Mouse (Mus musculus): ENCODE measurements around the gene Rpgrip1l.

The Rpgrip1l gene

DNA sequence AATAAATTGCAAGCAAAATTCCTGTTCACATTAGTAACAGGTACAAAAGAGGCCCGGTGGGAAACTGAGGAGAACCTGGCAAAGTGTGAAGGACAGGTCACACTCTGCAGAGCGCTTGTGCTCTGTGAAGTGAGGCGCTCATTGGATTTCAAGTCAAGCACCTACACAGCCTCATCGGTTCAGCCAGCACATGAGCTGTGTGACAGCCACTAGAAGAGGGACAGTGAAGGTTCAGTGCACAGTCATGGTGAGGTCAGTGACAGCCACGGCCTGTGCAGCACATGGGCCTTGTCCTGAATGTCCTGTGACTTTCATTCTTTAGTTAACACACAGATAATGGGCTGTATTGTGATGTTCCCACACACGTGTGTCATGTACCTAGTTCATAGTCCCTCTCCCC, 107.2 kb downstream of the Rpgrip1l start:
- ATAC-seq (ENCODE audit: low TSS enrichment) = no peak

DNA sequence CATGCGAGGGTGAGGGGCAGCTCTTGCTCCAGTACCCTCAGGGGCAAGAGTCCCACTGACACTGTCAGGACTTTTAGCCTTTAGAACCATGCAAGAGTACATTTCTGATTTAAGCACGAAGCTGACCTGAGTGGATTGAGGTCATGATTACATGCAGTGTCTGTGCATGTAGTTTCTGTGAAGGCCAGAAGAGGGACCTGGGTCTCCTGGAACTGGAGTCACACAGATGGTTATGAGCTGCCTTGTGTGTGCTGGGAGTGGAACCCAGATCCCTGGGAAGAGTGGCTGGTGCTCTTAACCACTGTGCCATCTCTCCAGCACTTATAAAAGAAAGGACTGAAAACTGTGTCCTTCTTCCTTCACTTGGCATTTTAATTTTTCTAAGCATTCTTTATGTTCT, 111.9 kb downstream of the Rpgrip1l start:
- no peak for ATAC-seq (ENCODE audit: low TSS enrichment)

DNA sequence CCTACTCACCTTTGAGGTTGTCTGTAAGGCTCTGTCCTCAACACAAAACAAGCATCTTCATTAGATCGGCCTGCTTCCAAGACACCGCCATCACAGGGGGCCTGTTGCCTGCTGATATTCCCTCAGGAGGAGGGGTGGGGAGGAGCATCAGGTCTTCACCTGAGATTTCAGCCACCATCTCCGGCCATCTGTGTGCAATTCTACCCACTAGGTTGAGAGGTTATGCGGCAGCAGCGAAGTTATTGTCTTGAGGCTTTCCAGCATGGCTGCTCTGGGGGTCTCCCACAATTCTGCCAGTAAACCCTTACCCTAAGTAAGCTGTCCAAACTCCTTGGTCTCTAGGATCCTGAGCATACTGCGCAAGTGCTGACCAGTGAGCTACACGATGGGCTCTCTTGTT, 113.2 kb downstream of the Rpgrip1l start, which contains the start of gene Aktip:
Aktip (minus strand) TSS at position 101 of the 400 bp plus-strand sequence.
- ATAC-seq (ENCODE audit: low TSS enrichment) = no peak

DNA sequence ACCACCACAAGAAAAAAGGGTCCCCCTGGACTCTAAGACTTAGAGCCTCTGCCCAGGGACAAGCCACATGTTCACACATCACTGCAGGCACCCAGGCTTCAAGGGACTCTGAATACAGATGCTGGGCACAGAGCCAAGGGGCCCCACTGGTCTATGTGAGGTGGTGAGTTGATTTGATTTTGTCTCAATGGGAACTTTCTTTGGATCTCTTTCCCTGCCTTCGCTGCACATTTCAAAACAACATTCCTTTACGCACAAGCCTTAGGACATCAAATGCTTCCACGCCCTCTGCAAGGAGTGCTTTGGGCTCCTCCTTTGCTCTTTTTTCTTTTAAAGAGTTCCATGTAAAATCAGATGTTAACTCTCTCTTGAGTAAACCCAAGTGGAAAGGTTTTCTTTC, 115.0 kb downstream of the Rpgrip1l start:
- no peak for ATAC-seq (ENCODE audit: low TSS enrichment)

DNA sequence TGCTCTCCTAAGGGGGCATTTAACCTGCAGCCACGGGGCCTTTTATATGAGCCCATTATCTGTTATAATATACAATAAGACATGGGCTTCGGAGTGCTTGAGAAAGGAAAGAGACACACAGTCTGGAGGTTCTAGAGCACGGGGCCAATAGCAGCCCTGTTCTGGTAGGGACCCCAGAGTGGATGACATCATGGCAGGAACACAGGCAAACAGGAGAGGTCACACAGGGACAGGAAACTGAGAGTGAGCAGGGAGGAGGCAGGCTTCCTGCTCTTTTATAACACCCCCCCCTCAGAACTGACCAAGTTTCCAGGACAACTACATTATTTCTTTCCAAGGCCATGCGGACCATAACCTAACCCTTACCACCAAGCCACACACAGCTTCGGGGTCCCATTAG, 115.8 kb downstream of the Rpgrip1l start:
- no peak for ATAC-seq (ENCODE audit: low TSS enrichment)

DNA sequence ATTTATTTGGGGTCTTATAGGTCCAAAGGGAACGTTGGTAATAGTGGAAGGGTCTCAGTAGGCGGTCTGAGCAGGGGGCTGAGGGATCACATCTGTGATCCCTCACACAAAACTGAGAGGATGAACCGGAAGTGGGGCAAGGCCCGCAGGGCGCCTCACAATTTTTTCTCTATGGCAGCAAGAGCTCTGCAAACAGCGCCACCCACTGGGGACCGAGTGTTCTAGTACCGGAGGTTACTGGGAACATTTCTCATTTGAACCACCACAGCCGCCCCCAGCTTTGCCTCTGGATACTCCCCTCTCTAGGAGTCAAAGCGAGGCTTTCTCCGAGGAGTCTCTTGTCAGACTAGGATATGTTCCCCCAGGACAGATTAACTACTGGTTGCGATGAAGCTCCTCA, 116.4 kb downstream of the Rpgrip1l start:
- no peak for ATAC-seq (ENCODE audit: low TSS enrichment)

DNA sequence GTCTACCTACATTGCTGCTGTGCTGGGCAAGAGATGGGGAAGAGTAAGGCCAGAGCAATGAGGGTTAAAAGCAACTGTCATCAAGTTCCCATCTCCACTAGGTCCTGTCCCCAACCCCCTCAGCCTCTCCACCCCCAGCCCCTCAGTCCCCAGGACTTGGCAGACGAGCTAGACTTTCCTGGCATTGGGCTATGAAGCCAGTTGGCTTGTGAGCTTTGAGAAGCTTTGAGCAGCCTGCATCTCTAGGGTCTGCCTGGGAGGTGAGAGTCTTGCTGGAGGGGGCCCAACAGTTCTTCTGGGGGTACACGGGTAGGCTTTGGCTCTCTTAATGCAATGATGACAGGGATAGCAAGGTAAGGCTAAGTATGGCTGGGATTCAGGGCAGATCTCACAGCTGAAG, 119.0 kb downstream of the Rpgrip1l start:
- ATAC-seq (ENCODE audit: low TSS enrichment) = no peak

DNA sequence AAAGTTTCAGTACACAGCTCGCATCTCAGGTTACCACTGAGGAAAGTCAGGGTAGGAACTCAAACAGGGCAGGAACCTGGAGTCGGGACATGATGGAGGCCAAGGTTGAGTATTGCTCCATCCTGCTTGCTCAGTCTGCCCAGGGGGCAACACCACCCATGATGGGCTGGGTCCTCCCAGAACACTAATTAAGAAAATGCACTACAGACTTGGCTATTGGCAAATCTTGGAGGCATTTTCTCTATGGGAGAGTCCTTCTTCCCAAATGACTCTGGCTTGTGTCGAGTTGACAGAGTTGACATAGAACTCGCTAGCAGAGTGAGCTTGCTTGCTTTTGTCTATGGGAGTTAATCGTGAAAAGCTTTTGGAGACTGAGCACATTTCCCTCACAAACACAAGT, 120.1 kb downstream of the Rpgrip1l start:
- ATAC-seq (ENCODE audit: low TSS enrichment) = no peak

DNA sequence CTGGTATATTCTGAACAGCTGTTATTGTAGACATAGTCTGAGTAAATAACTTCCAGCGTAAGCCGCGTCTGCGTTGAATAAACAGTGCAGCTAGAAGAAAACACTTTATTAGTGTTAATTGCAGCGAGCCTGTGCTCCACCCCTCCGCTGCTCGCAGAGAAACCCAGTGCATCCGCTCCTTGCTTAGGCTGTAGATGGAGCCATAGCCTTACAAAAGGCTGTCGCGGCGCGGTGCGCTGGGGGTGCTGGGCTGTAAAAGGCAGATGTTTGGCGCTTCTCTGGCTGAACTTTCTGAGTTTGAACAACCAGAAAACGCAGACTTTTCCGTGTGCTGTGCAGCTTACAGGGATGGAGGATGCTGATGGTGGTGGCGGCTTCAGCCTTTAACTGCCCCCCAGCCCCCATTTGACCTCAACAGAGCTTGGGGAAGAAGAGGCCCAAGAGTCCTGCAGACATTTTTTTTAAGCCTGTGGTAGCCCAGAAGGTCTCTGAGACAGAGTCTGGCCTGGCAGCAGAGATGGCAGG, 122.2 kb downstream of the Rpgrip1l start:
- peak; percentile 98 for ATAC-seq (ENCODE audit: low TSS enrichment)

DNA sequence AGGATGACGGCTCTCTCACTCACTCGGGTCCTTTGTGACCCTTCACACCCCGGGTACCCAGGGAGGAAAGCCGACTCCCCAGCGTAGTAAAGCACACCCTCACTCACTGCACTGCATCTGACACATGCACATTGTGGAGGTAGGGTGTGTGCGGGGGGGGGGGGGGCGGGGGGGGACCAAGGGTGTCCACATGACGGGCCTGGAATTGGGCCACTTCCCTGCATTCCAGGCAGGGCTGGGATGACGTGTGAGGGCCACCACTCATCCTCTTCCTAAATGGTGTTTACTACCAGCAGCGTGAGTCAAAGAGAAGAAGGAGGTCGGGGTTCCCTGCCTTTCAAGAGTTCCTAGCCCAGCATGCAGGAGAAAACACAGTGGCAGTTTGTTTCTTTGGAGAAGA, 124.9 kb downstream of the Rpgrip1l start:
- ATAC-seq (ENCODE audit: low TSS enrichment) = no peak

DNA sequence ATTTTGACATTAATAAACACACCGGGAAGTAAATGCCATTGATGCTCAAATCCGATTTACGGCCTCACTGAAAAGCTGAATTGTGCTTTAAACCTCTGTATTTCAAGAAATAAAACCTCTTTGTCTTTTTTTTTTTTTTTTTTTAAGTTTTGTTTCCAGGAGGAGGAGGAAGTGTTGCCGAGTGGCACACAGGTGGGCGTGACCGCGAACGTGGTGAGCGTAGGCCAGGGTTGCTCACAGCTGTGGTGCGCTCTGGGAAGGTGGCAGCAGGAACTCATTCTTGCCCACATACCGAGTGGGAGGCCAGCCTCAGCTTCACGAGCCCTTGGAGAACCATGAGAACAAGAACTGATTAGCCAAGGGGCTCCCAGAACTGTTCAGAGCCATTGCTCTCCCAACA, 126.7 kb downstream of the Rpgrip1l start:
- ATAC-seq (ENCODE audit: low TSS enrichment) = no peak

DNA sequence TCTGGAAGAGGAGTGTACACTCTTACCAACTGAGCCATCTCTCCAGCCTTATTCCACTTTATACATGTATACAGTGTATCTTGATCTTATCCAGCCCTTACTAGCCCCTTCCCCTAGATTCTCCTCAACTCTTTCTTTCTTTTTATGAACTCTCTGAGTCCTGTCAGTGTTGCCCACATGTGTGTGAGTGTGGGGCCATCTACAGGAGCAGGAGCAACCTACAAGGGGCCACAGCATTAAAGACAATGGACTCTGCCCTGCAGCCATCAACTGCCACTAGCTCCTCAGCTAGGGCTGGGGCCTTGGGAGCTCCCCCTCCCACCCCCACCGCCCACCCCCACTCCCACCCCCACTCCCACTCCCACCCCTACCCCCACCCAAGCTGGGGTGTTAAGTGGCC, 135.4 kb downstream of the Rpgrip1l start:
- no peak for ATAC-seq (ENCODE audit: low TSS enrichment)

DNA sequence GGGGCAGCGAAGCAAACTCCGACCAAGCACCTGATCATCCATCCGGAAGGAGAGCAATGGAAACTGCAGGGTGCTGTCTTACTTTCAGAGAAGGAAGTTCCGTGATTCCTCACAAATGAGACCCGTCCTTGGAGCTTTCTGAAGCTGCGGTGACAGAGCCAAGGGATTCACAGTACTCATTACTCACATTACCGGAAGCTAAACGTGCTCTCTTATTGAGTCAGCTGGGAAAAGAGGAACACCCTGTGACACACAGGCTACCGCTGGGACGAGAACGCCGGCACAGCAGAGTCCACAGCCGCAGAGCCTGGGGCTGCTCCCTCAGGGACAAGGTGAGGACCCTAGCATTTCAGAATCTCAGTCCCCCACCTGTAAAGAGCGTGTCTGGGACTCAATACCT, 136.9 kb downstream of the Rpgrip1l start:
- no peak for ATAC-seq (ENCODE audit: low TSS enrichment)

DNA sequence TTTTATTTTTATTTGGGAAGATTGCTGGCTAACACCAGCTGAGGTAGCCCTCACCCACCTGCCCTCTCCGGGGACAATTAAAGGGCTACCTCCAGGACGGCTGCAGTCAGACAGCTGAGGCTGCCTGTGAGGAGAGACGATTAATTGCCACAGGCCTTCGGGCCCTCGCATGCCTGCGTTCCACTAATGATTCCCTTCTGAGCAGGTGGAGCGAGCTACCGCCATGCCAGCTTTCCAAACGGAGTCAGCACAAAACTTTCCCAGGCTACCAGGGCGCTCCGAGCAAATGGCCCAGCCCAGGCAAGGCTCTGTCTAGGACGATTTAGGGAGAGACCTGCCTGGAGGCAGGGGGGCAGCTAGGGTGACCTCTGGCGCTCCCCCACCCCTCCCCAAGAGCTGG, 141.5 kb downstream of the Rpgrip1l start:
- no peak for ATAC-seq (ENCODE audit: low TSS enrichment)

DNA sequence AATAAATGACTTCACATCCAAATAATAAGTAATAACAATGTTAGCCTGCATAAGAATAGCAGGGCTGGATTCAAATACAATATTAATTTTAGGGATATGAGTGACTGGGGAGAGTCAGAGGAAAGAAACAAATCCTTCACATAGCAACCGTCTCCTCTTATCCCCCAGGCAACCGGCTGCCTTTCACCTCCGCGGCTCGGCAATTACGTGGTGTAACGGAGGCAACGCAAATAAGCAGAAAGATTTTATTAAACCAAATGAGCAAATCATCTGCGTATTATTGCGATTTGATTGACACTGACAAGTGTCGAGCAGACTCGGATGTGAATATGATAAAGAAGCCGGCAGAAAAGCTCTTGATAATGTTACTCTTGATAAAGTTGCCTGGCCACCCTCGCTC, 142.1 kb downstream of the Rpgrip1l start:
- ATAC-seq (ENCODE audit: low TSS enrichment) = no peak

DNA sequence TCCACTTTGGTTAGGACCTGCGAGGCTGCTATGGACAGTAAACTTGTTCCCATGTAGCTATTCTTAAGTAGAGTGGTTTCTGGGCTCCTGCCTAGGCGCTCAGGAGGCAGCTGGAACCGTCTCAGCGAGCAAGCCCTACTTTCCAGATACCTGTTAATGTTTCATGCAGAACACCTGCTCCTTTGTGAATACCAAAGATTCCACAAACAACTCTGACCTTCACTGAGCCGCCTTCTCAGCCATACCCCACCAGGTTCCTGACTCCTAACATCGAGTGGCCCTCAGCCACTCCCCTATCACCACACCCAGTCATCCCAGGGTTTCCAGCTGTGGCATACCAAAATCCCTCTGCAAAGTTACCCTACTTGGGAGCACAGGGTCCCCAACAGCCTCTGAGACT, 142.9 kb downstream of the Rpgrip1l start:
- ATAC-seq (ENCODE audit: low TSS enrichment) = no peak
